Mouse (Mus musculus): ENCODE results near the gene Tcp11l2. TPM values are rescaled to one million over a fixed set of nuclear protein-coding genes. Genes with fewer than 3 reads are reported as not detected.

The Tcp11l2 gene
- polyA plus RNA-seq, 1 experiment from 2014 or later = 11.3 TPM

Other genes with a start within 250 kb of the Tcp11l2 start
- gene Nuak1, start 136.0 kb upstream of the Tcp11l2 start, polyA plus RNA-seq (2014; fragmentation: Nextera tagmentation; extraction: Ambion mirVana) = 3.0 and 4.1 TPM in 2 replicates
- gene Ckap4, start 42.6 kb upstream of the Tcp11l2 start, polyA plus RNA-seq (2014; fragmentation: Nextera tagmentation; extraction: Ambion mirVana) = 87.6 and 121 TPM in 2 replicates
- 12.3 and 21.7 TPM in 2 replicates for gene Polr3b, start 45.7 kb downstream of the Tcp11l2 start, polyA plus RNA-seq (2014; fragmentation: Nextera tagmentation; extraction: Ambion mirVana)
- 0.17 and 0.19 TPM in 2 replicates for gene Rfx4, start 179.4 kb downstream of the Tcp11l2 start, polyA plus RNA-seq (2014; fragmentation: Nextera tagmentation; extraction: Ambion mirVana)

Measured in kidney, embryonic 14.5 days (tissue).